Mouse (Mus musculus) macrophage (primary cell): ENCODE data around the gene Cacna1d. TPM values are rescaled to one million over a fixed set of nuclear protein-coding genes. Genes with fewer than 3 reads are reported as not detected.

ENCODE experiments used
- H3K27ac ChIP-seq: fragments of 350-480 bp; formaldehyde crosslinking; 2 replicates; pipeline ENCODE4 v1.9.0; 2021
- H3K36me3 ChIP-seq: fragments of 350-480 bp; formaldehyde crosslinking; 2 replicates; pipeline ENCODE4 v1.9.0; 2021; ENCODE audit errors: inconsistent target
- H3K4me3 ChIP-seq: fragments of 350-480 bp; formaldehyde crosslinking; 2 replicates; pipeline ENCODE4 v1.9.0; 2021; ENCODE audit errors: inconsistent target
- H3K79me2 ChIP-seq: fragments of 350-480 bp; formaldehyde crosslinking; 2 replicates; pipeline ENCODE4 v1.9.0; 2021; ENCODE audit errors: inconsistent target
- WGBS: methylation state at CpG from one replicate; pipeline ENCODE4 v1.1.7; 2026; ENCODE audit warnings: inconsistent platforms; ENCODE audit not compliant: missing documents; 5-methylcytosine and 5-hydroxymethylcytosine counted together
- polyA plus RNA-seq: library from polyadenylated mRNA; stranded (reverse); fragments of 250-400 nt; gene quantifications from 3 replicates; pipeline ENCODE4 v1.2.4, GENCODE M21; 2018; ENCODE audit warnings: inconsistent platforms

The Cacna1d gene
- polyA plus RNA-seq, 1 experiment from 2014 or later, result 2.5 TPM

GRCm38 (mm10) chr14:30352061-30352950 is 138.9 kb downstream of the Cacna1d start:
- 23% methylated on average over 26 of the region's 31 CpGs for WGBS
- Histone ChIP-seq H3K79me2 (no peaks in the 10 kb centered on the region), H3K4me3 (no peak overlapping the region; the same call in 1 of the 2 replicates), H3K36me3 (no peaks in the 10 kb centered on the region), H3K27ac (no peak overlapping the region)

- H3K4me3 ChIP-seq, result no peak overlapping the region
- no peaks in the 10 kb centered on the region for H3K79me2 ChIP-seq
- no peaks in the 10 kb centered on the region for H3K36me3 ChIP-seq
- WGBS, result 81% methylated on average over 6 of the region's 6 CpGs
- H3K27ac ChIP-seq, result no peak overlapping the region
These were observed 141.0 kb downstream of the Cacna1d start for GRCm38 (mm10) chr14:30350285-30350684.

- WGBS, result 97% methylated on average over 8 of the region's 8 CpGs
- Histone ChIP-seq H3K36me3 (no peaks in the 10 kb centered on the region), H3K4me3 (no peak overlapping the region), H3K27ac (no peak overlapping the region), H3K79me2 (no peaks in the 10 kb centered on the region)
These were observed 146.0 kb downstream of the Cacna1d start for GRCm38 (mm10) chr14:30344948-30345865.

GRCm38 (mm10) chr14:30343740-30344139 is 147.5 kb downstream of the Cacna1d start:
- WGBS, result 98% methylated on average over 7 of the region's 7 CpGs
- no peaks in the 10 kb centered on the region for H3K36me3 ChIP-seq
- H3K4me3 ChIP-seq, result no peak overlapping the region
- H3K27ac ChIP-seq, result no peak overlapping the region
- no peaks in the 10 kb centered on the region for H3K79me2 ChIP-seq

GRCm38 (mm10) chr14:30341825-30342590 is 149.2 kb downstream of the Cacna1d start:
- no peak overlapping the region for H3K27ac ChIP-seq
- no peak overlapping the region for H3K4me3 ChIP-seq
- no peaks in the 10 kb centered on the region for H3K79me2 ChIP-seq
- no peaks in the 10 kb centered on the region for H3K36me3 ChIP-seq
- 90% methylated on average over 12 of the region's 12 CpGs for WGBS

GRCm38 (mm10) chr14:30340140-30340539 is 151.1 kb downstream of the Cacna1d start:
- no peaks in the 10 kb centered on the region for H3K36me3 ChIP-seq
- H3K79me2 ChIP-seq, result no peaks in the 10 kb centered on the region
- 97% methylated on average over 3 of the region's 3 CpGs for WGBS
- H3K4me3 ChIP-seq, result no peak overlapping the region
- no peak overlapping the region for H3K27ac ChIP-seq

- no peaks in the 10 kb centered on the region for H3K36me3 ChIP-seq
- H3K4me3 ChIP-seq, result no peak overlapping the region
- no peak overlapping the region for H3K27ac ChIP-seq
- WGBS, result 92% methylated on average over 1 of the region's 1 CpGs
- no peaks in the 10 kb centered on the region for H3K79me2 ChIP-seq
These were observed 159.4 kb downstream of the Cacna1d start for GRCm38 (mm10) chr14:30331856-30332255.

- H3K4me3 ChIP-seq, result no peak overlapping the region
- no peak overlapping the region for H3K27ac ChIP-seq
- no peaks in the 10 kb centered on the region for H3K79me2 ChIP-seq
- no peaks in the 10 kb centered on the region for H3K36me3 ChIP-seq
- 92% methylated on average over 17 of the region's 17 CpGs for WGBS
These were observed 160.7 kb downstream of the Cacna1d start for GRCm38 (mm10) chr14:30330416-30331181.

GRCm38 (mm10) chr14:30329109-30329508 is 162.1 kb downstream of the Cacna1d start:
- 90% methylated on average over 11 of the region's 11 CpGs for WGBS
- no peaks in the 10 kb centered on the region for H3K79me2 ChIP-seq
- no peaks in the 10 kb centered on the region for H3K36me3 ChIP-seq
- H3K4me3 ChIP-seq, result no peak overlapping the region
- H3K27ac ChIP-seq, result no peak overlapping the region

GRCm38 (mm10) chr14:30327452-30327851 is 163.8 kb downstream of the Cacna1d start:
- Histone ChIP-seq H3K4me3 (no peak overlapping the region), H3K27ac (no peak overlapping the region), H3K79me2 (no peaks in the 10 kb centered on the region), H3K36me3 (no peaks in the 10 kb centered on the region)
- WGBS, result 95% methylated on average over 7 of the region's 7 CpGs

- H3K27ac ChIP-seq, result no peak overlapping the region
- H3K36me3 ChIP-seq, result no peaks in the 10 kb centered on the region
- H3K4me3 ChIP-seq, result no peak overlapping the region
- WGBS, result 90% methylated on average over 8 of the region's 8 CpGs
- H3K79me2 ChIP-seq, result no peaks in the 10 kb centered on the region
These were observed 164.2 kb downstream of the Cacna1d start for GRCm38 (mm10) chr14:30327051-30327450.

- WGBS, result 76% methylated on average over 4 of the region's 4 CpGs
- no peaks in the 10 kb centered on the region for H3K36me3 ChIP-seq
- no peaks in the 10 kb centered on the region for H3K79me2 ChIP-seq
- H3K4me3 ChIP-seq, result no peak overlapping the region
- no peak overlapping the region for H3K27ac ChIP-seq
These were observed 165.0 kb downstream of the Cacna1d start for GRCm38 (mm10) chr14:30326226-30326625.

- peak overlapping the region; percentile 17 for H3K27ac ChIP-seq
- no peaks in the 10 kb centered on the region for H3K79me2 ChIP-seq
- H3K4me3 ChIP-seq, result no peak overlapping the region
- 68% methylated on average over 5 of the region's 5 CpGs for WGBS
- H3K36me3 ChIP-seq, result no peaks in the 10 kb centered on the region
These were observed 166.3 kb downstream of the Cacna1d start for GRCm38 (mm10) chr14:30324994-30325393.
